Mouse (Mus musculus): ENCODE results near the gene 1700010B08Rik.
"Not testable (repeated sequence)": the region's sequence is repeated elsewhere in the genome, so short reads cannot be mapped to it uniquely, and the experiment has no call there.

1700010B08Rik gene

GRCm38 (mm10) chr2:173719115-173719514 is at the start of gene 1700010B08Rik:
TSS of gene 1700010B08Rik (plus strand) at chr2:173719415.
- DNase-seq (ENCODE audit: low read depth, low spot score) = not testable (repeated sequence)

DNA sequence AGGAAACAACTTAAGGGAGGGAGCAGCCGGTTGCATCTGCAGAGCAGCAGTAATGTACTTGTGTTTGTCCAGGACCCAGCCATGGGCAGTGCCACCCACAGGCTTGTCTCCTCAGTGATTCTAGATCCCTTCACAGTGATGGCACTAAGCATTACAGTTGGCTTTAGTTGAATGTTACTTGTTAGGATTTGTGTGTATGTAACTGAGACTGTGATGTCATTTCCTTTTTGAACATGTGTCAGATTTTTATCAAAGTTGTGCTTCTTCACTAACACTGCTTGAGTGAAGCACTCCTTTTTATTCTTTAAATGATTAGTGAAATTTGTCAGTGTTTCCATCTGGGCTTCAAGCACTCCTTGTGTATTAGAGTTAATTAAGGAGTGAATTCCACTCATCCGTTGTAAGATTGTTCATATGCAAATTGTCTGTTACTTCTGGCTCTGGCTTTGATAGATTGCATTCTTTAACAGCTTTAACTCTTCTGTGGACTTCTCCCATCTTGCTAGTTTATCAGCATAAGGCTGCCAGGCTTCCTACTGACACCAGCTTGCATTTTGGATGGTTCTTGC is 46.8 kb upstream of the 1700010B08Rik start:
- DNase-seq (ENCODE audit: low read depth, low spot score) = no peak

DNA sequence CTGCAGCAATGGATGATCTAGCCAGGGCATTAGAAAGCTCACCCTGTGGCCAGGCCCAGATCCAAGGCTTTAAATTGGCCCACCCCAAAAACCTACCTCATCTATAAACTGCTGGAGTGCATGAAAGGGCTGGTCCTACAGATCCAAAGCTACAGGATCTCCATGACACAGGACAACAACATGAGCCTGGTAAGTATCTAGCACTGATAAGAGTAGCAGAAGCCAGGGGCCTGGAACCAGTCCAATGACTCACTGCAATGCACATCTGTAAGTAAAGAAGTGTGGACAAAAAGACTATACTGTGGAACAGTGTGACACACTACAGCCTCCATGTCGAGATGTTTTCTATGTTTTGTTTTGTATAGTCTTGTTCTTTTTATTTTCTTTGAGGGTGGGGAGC is 45.7 kb upstream of the 1700010B08Rik start:
- no peak for DNase-seq (ENCODE audit: low read depth, low spot score)

- DNase-seq (ENCODE audit: low read depth, low spot score) = no peak
Observed at GRCm38 (mm10) chr2:173678593-173678992, 40.6 kb upstream of the 1700010B08Rik start.

DNA sequence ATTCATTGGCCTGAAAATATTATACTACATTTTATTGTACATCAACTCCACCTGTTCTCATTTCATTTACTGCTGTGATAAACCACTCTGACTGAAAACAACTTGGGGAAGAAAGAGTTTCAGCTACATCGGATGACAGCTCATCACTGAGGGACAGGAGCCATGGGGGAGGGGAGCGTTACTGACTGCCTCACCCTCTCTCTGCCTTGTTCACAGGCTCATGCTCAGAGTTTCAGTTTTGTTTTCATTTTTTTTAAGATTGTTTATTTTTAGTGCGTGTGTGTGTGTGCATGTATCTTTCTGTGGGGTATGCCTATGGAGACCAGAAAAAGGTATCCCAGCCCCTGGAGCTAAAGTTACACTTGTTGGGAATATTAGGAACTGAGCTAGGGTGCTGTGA is 40.0 kb upstream of the 1700010B08Rik start:
- no peak for DNase-seq (ENCODE audit: low read depth, low spot score)

DNA sequence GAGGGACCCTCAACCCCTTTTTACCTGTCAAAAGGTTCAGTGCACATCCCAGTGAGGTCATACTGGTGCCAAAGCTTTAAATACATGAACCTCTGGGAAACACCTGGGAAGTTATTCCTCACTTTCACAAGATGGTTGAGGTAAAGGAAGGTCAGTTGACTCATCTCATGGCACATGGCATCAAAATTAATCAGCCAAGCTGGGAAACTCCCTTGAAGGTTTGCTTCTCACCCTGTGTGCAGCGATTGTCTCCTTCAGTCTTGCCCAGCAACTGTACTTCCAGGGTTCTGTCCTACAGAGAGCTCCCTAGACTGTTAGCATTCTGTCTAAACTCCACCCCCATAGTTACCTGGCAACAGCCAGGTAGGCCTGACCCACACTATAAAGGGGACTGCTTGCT is 39.1 kb upstream of the 1700010B08Rik start:
- no peak for DNase-seq (ENCODE audit: low read depth, low spot score)

DNA sequence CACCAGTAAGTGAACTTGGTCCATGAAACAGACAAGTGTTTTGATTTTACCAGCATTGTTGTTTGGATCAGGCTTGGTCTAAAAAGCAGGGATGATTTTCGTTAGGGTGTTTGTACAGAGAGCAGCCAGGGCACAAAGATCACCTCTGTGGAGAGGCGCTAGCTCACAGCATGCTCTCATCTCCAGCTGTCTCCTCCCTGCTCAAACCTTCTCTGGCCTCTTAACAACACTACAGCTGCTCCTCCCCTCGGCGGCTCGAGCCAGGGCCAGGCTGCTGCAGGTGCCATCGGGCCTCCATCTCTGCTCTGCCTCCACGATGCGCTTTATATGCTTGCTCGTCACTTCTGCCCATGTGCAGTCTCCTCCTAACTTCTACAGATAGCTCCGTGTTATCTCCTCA is 36.4 kb upstream of the 1700010B08Rik start:
- no peak for DNase-seq (ENCODE audit: low read depth, low spot score)

- no peak for DNase-seq (ENCODE audit: low read depth, low spot score)
Observed at GRCm38 (mm10) chr2:173685781-173686361, 33.3 kb upstream of the 1700010B08Rik start.

DNA sequence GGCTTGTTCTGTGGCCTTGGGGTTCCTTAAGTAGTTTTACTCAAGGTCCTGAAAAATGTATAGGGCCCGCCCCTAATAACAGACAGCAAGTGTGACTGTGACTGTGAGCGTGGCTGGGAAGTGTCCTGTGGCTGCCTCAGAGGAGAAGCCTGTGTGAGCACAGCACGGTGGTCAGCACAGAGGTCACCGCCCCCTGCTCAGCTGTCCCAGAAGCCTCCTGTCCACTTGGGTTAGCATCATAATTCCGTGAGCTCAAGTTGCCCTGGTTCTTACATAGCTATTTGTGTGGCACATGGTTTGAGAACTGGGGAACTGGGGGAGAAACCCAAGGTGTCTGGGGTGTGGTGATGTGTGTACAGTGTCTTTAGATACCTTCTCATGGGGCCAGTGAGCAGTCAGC is 31.9 kb upstream of the 1700010B08Rik start:
- DNase-seq (ENCODE audit: low read depth, low spot score) = no peak

DNA sequence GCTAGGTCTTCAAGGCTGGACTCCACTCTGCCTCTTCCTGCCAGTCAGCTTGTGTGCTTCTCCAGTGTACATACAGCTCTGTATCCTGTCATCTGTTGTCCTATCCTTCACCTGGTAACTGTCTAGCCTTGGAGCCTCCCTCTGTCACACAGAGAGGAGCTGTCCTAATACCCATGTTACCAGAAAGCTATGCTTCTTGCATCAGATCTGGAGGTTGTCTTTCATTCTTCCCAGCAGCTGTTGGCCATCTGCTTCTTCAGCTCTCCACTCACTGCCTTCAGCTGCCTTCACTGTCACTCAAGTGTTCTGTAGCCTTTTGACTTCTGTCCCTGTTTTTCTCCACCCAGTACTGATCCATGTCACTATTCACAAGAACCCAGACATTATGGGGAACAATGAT is 29.4 kb upstream of the 1700010B08Rik start:
- DNase-seq (ENCODE audit: low read depth, low spot score) = no peak

- DNase-seq (ENCODE audit: low read depth, low spot score) = no peak
Observed at GRCm38 (mm10) chr2:173691748-173692147, 27.5 kb upstream of the 1700010B08Rik start.

GRCm38 (mm10) chr2:173692693-173693092 is 26.5 kb upstream of the 1700010B08Rik start:
- no peak for DNase-seq (ENCODE audit: low read depth, low spot score)

GRCm38 (mm10) chr2:173698850-173699249 is 20.4 kb upstream of the 1700010B08Rik start:
- DNase-seq (ENCODE audit: low read depth, low spot score) = no peak

- no peak for DNase-seq (ENCODE audit: low read depth, low spot score)
Observed at GRCm38 (mm10) chr2:173702096-173702866, 16.9 kb upstream of the 1700010B08Rik start.

DNA sequence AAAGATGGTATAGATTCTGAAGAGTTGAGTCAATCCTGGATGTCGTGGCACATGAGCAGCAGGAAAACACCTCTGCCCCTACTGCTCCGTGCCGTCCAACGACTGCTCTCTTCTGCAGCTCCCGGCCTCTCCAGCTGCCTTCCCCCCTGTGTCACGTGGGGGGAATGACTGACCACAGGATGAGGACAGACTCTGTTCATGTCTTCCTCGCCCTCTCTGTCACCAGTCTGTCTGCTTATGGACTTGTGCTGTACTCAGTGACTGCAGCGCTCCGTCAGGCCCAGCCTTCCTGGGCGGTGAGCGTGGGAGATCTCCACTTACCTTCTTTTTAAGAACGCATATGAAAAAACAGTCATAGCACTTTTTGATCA is 16.4 kb upstream of the 1700010B08Rik start:
- no peak for DNase-seq (ENCODE audit: low read depth, low spot score)

- DNase-seq (ENCODE audit: low read depth, low spot score) = no peak
Observed at GRCm38 (mm10) chr2:173705827-173706551, 13.2 kb upstream of the 1700010B08Rik start.

DNA sequence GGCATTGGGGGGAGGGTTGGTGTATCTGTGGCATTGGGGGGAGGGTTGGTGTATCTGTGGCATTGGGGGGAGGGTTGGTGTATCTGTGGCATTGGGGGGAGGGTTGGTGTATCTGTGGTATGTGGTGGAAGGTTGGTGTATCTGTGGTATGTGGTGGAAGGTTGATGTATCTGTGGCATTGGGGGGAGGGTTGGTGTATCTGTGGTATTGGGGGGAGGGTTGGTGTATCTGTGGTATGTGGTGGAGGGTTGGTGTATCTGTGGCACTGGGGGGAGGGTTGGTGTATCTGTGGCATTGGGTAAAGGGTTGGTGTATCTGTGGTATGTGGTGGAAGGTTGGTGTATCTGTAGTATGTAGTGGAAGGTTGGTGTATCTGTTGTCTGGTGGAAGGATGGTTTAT is 11.6 kb upstream of the 1700010B08Rik start:
- DNase-seq (ENCODE audit: low read depth, low spot score) = not testable (repeated sequence)

- DNase-seq (ENCODE audit: low read depth, low spot score) = no peak
Observed at GRCm38 (mm10) chr2:173710193-173710592, 9.0 kb upstream of the 1700010B08Rik start.

DNA sequence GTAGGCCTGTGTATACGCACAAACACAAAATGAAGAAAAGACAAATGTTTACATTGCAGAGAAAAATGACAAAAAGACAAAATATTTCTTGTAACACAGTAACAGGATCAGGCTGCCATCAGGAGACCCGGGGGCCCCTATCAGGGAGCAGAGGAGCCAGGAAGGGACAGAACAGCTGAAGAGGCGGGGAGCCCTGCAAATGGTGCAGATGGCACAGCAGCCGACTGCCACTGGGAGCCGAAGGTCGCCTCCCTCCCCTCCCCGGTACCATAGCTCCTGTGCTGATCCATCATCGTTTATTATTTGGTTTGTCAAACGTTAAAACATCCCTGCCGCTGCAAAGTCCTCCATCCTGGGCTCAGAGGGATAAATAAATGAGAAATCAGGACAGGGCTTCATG is 6.6 kb upstream of the 1700010B08Rik start:
- DNase-seq (ENCODE audit: low read depth, low spot score) = no peak

DNA sequence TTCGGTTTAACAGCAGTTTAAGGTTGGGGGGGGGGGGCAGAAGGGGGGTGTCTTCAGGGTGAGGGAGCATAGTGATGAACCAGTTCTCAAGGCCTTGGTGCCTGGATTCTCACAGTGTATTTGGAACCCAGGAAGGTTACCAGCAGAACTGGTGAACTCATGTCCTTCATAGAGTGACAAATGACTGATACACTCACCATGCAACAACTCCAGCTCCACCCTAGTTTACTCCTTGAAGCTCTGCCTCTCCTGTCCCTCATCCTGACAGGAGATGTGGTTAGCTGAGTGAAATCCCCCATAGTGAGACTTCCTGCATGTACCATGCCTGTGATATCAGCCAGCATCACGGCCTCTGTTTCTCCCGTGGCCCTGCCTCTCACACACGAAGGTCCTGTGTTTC is 6.0 kb upstream of the 1700010B08Rik start:
- DNase-seq (ENCODE audit: low read depth, low spot score) = no peak

GRCm38 (mm10) chr2:173714620-173715218 is 4.5 kb upstream of the 1700010B08Rik start:
- DNase-seq (ENCODE audit: low read depth, low spot score) = no peak

GRCm38 (mm10) chr2:173716966-173717365 is 2.2 kb upstream of the 1700010B08Rik start:
- DNase-seq (ENCODE audit: low read depth, low spot score) = no peak

Measured in skeletal muscle tissue, adult 2 months (tissue).